Mouse (Mus musculus) hindbrain, embryonic 14.5 days (tissue): ENCODE measurements at regions not wholly inside any gene's neighbourhood (a gene's known extent, or its start where the extent isn't known, plus 50 kb on each side); places are given as distances from the start of the nearest gene placed in this dataset.
A peak's percentile ranks its signal among the peaks of the same experiment; 100 is the strongest.

Experiments
- ATAC-seq: fragments of 200-750 bp; cut with Nextera tagmentation; 2 replicates; pipeline ENCODE4 v1.8.0; 2017; ENCODE audit warnings: moderate number of reproducible peaks, mild to moderate bottlenecking, moderate TSS enrichment, moderate library complexity; ENCODE audit not compliant: low FRiP score
- DNase-seq: peaks from one replicate; pipeline ENCODE4 v3.0.0-alpha.2; 2015; ENCODE audit warnings: low spot score
- H3K27ac ChIP-seq: fragments of 300-500 bp; sonication (generic); 2 replicates; pipeline ENCODE4 v1.5.1; 2014; ENCODE audit warnings: mild to moderate bottlenecking, moderate library complexity
- H3K27me3 ChIP-seq: fragments of 300-500 bp; sonication (generic); 2 replicates; pipeline ENCODE4 v1.6.1; 2014; ENCODE audit warnings: mild to moderate bottlenecking, low read length, mixed read lengths; ENCODE audit not compliant: control insufficient read depth, insufficient read depth
- H3K36me3 ChIP-seq: fragments of 300-500 bp; sonication (generic); replicated peaks from 2 replicates; pipeline ENCODE4 v1.6.1; 2014; ENCODE audit not compliant: control insufficient read depth, insufficient read depth
- H3K4me1 ChIP-seq: fragments of 300-500 bp; sonication (generic); replicated peaks from 2 replicates; pipeline ENCODE4 v1.6.1; 2014; ENCODE audit warnings: antibody characterized with exemption, low read length, mixed read lengths; ENCODE audit not compliant: control insufficient read depth, insufficient read depth
- H3K4me2 ChIP-seq: fragments of 300-500 bp; sonication (generic); replicated peaks from 2 replicates; pipeline ENCODE4 v1.6.1; 2014; ENCODE audit warnings: mild to moderate bottlenecking, moderate library complexity
- H3K4me3 ChIP-seq: fragments of 300-500 bp; sonication (generic); replicated peaks from 2 replicates; pipeline ENCODE4 v1.5.1; 2014; ENCODE audit warnings: mild to moderate bottlenecking, low read length
- H3K9ac ChIP-seq: fragments of 300-500 bp; sonication (generic); 2 replicates; pipeline ENCODE4 v1.6.1; 2014
- H3K9me3 ChIP-seq: fragments of 300-500 bp; sonication (generic); 2 replicates; pipeline ENCODE4 v1.6.1; 2016; ENCODE audit warnings: low read length; ENCODE audit not compliant: control insufficient read depth
- WGBS: fragments of 180-500 bp; shearing (Covaris S2); extraction: QIAGEN DNeasy Blood & Tissue Kit; methylation state at CpG from one replicate; pipeline ENCODE4 v1.1.7; 2014; 5-methylcytosine and 5-hydroxymethylcytosine counted together

DNA sequence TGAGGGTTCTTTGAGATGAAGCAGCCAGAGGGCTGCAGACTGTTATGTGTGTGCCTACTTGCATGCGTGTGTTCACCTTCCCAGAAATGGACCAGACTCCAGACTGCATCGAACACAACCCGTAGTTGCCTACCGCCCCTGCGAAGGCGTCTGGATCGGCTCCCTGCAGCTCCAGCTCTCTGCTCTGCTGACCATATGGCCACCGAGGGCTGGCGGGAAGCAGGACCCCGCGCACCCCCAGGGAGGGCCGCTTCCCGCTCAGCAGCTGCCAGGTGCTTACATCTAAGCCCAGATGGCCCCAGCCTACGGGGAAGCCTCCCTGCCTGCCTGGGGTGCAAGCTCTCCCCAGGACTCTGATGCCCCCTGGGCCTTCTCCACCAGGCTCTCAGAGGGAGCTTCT is 60.8 kb upstream of the Stx16 start:
- H3K4me2 ChIP-seq, result no peak overlapping the region
- H3K27me3 ChIP-seq, result no peaks in the 10 kb centered on the region
- no peak for ATAC-seq
- H3K36me3 ChIP-seq, result no peaks in the 10 kb centered on the region
- no peak overlapping the region for H3K4me3 ChIP-seq
- H3K4me1 ChIP-seq, result no peaks in the 10 kb centered on the region
- DNase-seq, result no peak
- no peaks in the 10 kb centered on the region for H3K9me3 ChIP-seq
- no peak overlapping the region for H3K9ac ChIP-seq
- 45% methylated on average over 14 of the region's 14 CpGs for WGBS
- no peak overlapping the region for H3K27ac ChIP-seq

DNA sequence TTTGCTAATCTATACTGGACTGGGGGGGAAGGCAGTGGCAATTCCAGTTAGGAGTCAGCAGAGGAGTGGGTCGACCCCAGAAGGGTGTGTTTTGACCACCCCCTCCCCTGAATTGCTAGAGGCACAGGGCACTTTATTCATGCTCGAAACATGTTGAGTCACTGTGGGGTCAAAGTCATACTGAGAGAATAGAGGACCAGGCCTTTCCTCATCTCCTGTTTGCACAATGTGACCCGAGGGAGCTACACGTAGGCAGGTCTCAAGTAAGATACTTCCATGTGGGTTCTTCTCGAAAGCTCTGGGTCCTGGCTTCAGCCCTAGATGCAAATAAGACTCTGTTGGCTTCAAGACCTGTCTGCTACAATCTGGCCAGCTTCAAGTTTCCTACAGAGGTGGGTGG is 60.0 kb upstream of the Stx16 start:
- Histone ChIP-seq H3K9ac (no peak overlapping the region), H3K36me3 (no peaks in the 10 kb centered on the region), H3K4me2 (no peak overlapping the region), H3K27ac (no peak overlapping the region), H3K4me1 (no peaks in the 10 kb centered on the region), H3K27me3 (no peaks in the 10 kb centered on the region), H3K9me3 (no peaks in the 10 kb centered on the region), H3K4me3 (no peak overlapping the region)
- 91% methylated on average over 5 of the region's 5 CpGs for WGBS
- DNase-seq, result no peak
- ATAC-seq, result no peak

DNA sequence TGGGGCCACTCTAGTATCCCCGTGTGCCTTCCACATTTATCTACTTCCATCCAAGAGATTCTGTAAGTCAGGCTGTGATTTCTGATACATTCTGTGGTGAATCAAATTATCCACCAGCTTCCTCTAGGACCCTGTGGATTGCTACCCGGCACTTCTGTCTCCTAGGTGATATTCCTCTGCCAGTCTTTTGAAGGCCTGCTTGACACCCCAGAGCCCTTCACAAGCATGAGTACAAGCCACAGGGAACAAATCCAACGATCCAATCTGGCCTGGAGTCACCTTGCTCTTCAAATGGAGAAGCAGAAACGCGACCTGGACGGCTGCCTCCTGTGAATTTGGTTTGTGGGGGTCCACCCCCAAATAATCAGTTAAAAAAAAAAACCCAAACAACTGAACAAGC is 59.1 kb upstream of the Stx16 start:
- peak; percentile 28 for DNase-seq
- no peak overlapping the region for H3K9ac ChIP-seq
- no peaks in the 10 kb centered on the region for H3K27me3 ChIP-seq
- no peak overlapping the region for H3K4me3 ChIP-seq
- H3K27ac ChIP-seq, result no peak overlapping the region
- H3K36me3 ChIP-seq, result no peaks in the 10 kb centered on the region
- H3K4me2 ChIP-seq, result no peak overlapping the region
- no peak for ATAC-seq
- 46% methylated on average over 6 of the region's 6 CpGs for WGBS
- H3K9me3 ChIP-seq, result no peaks in the 10 kb centered on the region
- no peaks in the 10 kb centered on the region for H3K4me1 ChIP-seq

DNA sequence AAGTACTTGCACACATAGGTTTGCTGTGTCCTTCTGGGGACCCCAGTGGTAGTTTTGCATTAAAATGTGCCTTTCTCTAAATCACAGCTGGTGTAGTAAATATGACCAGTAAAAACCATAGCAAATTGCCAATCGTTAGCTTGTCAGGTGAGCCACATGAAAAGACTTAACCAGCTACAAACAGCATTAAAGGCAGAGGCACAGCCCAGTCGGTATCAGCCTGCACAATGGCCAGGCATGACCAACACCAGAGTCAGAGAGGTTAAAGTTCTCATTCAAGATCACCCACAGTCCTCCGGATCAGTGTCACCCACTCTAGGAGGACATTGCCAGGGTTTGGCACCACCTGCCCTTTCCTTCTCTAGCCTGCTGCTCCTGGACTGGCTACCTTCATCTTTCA is 58.5 kb upstream of the Stx16 start:
- Histone ChIP-seq H3K36me3 (no peaks in the 10 kb centered on the region), H3K27me3 (no peaks in the 10 kb centered on the region), H3K9me3 (no peaks in the 10 kb centered on the region), H3K4me1 (no peaks in the 10 kb centered on the region), H3K4me3 (no peak overlapping the region), H3K27ac (no peak overlapping the region), H3K9ac (no peak overlapping the region), H3K4me2 (no peak overlapping the region)
- 85% methylated on average over 3 of the region's 3 CpGs for WGBS
- DNase-seq, result no peak
- ATAC-seq, result no peak

DNA sequence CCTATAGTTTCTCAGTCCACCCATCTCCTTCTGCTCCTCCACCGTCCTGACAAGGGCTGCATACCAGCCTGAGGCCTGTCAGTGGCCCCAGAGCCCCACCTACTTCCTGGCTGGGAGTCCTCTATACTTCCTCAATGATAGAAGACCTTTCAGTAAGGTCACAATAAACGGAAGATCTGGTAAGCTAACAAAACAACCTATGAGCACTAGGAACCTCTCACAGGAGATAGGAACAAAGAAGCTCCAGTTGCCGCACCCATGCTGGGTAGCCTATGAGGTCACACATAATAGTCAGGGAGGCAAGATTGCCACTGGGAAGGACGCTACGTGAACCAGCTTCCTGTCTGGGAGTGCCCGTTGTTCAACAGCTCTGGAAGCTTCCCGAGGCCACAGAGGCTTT is 58.1 kb upstream of the Stx16 start:
- Histone ChIP-seq H3K4me3 (no peak overlapping the region), H3K9ac (no peak overlapping the region), H3K4me2 (no peak overlapping the region), H3K4me1 (no peaks in the 10 kb centered on the region), H3K9me3 (no peaks in the 10 kb centered on the region), H3K27ac (no peak overlapping the region), H3K36me3 (no peaks in the 10 kb centered on the region), H3K27me3 (no peaks in the 10 kb centered on the region)
- 79% methylated on average over 7 of the region's 7 CpGs for WGBS
- DNase-seq (no peak), ATAC-seq (no peak)

DNA sequence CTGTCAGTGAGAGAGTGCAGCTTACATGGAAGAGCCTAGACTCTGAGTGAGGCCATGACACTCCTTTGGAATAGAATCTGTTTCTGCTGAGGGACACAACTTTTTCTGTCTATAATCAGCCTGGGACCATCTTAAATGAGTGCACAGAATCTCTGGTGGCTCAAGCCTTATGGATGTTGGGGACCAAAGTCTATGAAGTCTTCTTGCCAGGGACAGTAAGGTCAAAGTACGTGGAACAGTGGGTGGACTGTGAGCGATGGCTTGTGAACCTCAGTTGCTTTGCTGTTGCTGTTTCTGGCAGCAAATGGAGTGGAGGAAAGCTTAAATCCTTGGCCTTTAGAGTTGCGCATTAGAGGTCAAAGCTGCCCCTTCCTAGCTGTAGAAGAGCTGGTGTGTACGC is 57.1 kb upstream of the Stx16 start:
- Histone ChIP-seq H3K4me2 (no peak overlapping the region), H3K4me1 (no peaks in the 10 kb centered on the region), H3K36me3 (no peaks in the 10 kb centered on the region), H3K9me3 (no peaks in the 10 kb centered on the region), H3K4me3 (no peak overlapping the region), H3K9ac (no peak overlapping the region), H3K27ac (no peak overlapping the region), H3K27me3 (no peaks in the 10 kb centered on the region)
- DNase-seq (no peak), ATAC-seq (no peak)
- WGBS, result 97% methylated on average over 4 of the region's 4 CpGs

DNA sequence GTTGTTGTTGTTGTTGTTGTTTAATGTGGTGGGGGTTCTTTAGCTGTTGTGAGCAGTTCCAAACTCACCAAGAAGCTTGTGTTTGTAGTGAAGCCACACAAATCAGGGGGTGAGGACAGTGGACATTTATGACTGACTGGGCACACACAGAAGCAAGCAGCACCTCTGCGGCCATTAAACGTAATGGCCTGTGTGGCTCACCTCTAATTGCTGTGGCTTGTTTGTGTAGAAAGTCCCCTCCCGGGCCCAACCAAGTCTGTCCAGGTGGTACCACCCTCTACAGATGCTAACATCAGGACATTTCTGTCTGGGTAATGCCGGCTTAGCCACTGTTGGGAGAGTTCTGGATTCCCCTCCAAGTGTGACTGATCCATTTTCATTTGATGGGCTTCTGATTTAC is 56.1 kb upstream of the Stx16 start:
- DNase-seq (no peak), ATAC-seq (no peak)
- H3K27me3 ChIP-seq, result no peaks in the 10 kb centered on the region
- no peak overlapping the region for H3K27ac ChIP-seq
- H3K4me1 ChIP-seq, result no peaks in the 10 kb centered on the region
- no peaks in the 10 kb centered on the region for H3K9me3 ChIP-seq
- 98% methylated on average over 4 of the region's 4 CpGs for WGBS
- no peaks in the 10 kb centered on the region for H3K36me3 ChIP-seq
- no peak overlapping the region for H3K4me2 ChIP-seq
- no peak overlapping the region for H3K9ac ChIP-seq
- H3K4me3 ChIP-seq, result no peak overlapping the region

DNA sequence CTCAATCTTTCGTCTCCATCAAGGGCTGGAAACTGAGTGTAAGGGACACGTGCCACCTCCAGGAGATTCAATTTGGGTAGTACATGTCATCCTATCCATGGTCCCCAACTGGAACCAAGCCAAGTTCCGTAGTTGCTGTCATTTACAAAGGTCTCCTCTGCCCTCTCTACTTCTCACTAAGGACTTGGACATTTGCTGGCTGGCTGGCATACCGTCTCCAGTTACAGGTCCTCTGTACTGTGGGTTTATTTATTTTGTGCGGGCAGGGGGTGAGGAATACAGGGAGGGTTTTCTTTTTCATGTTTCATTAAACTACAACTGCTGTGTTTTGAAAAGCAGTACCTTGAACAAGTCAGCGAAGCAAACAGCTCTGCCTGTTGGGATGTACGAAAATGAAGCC is 55.7 kb upstream of the Stx16 start:
- H3K4me3 ChIP-seq, result no peak overlapping the region
- 79% methylated on average over 7 of the region's 7 CpGs for WGBS
- DNase-seq (no peak), ATAC-seq (no peak)
- no peaks in the 10 kb centered on the region for H3K36me3 ChIP-seq
- no peaks in the 10 kb centered on the region for H3K9me3 ChIP-seq
- no peaks in the 10 kb centered on the region for H3K27me3 ChIP-seq
- H3K4me2 ChIP-seq, result no peak overlapping the region
- no peaks in the 10 kb centered on the region for H3K4me1 ChIP-seq
- no peak overlapping the region for H3K27ac ChIP-seq
- H3K9ac ChIP-seq, result no peak overlapping the region

DNA sequence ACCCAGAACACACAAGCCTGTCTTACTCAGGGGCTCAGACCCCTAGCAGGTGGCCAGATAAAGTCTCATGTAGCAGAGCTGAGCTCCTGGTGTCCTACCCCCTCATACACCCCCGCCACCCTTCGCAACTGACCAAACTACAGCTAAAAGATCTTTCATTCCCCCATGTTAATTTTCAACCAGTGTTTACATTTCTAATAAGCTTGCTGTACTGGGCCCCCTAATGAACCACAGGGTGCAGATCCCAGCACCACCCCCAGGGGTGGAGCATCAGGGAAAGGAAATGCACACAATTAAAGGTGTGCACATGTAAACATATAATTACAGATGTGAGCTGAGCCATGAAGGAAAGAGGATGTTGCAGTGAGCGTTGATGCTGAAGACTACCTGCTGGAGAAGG is 54.6 kb upstream of the Stx16 start:
- Histone ChIP-seq H3K4me3 (no peak overlapping the region), H3K9ac (no peak overlapping the region), H3K4me2 (no peak overlapping the region), H3K9me3 (no peaks in the 10 kb centered on the region), H3K36me3 (no peaks in the 10 kb centered on the region), H3K27me3 (no peaks in the 10 kb centered on the region), H3K4me1 (no peaks in the 10 kb centered on the region), H3K27ac (no peak overlapping the region)
- WGBS, result 80% methylated on average over 3 of the region's 3 CpGs
- DNase-seq, result no peak
- no peak for ATAC-seq

DNA sequence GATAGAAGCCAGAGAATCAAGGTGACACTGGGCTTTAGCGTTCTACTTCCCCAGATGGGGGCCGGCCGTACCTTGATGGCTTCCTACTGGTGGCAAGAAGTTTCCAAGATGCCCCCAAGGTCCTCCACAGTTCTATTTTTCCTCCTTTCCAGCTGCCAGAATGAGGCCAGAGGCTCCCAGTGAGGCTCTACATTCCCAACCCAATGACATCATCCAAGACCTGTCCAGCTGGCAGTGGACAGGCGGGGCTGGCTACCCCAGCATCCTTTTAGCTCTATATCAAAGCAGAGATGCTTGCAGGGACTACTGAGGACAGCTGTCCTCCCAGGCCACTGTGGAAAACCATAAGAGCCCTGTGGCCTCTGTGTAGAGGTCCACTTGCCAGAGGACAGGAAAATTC is 53.8 kb upstream of the Stx16 start:
- ATAC-seq (no peak), DNase-seq (no peak)
- Histone ChIP-seq H3K9me3 (no peaks in the 10 kb centered on the region), H3K4me3 (no peak overlapping the region), H3K27me3 (no peaks in the 10 kb centered on the region), H3K36me3 (no peaks in the 10 kb centered on the region), H3K4me2 (no peak overlapping the region), H3K27ac (no peak overlapping the region), H3K9ac (no peak overlapping the region), H3K4me1 (no peaks in the 10 kb centered on the region)
- 92% methylated on average over 4 of the region's 4 CpGs for WGBS
